23 mouse cellular contexts compared by ENCODE assay signal in the genomic region with DNA sequence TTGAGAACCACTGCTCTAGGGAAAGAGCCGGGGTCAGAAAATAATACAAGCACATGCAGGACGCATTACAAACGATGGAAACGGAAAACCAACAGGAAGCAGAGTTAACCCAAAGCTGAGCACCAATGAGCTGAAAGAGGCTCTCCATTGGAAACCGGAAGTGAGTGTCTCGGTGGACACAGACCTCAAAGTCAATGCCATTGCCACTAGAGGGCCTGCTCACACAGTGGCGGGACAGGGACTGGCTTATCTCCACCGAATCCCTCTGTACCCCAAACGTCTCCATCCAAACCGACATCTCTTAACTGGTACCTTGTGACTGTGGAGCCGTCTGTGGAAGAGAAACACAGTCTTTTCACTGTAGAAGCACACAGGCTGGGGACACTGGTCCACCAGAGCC.
DNase-seq lines count a peak whose midpoint lies in the region; ATAC-seq and TF ChIP-seq lines count a peak whose summit lies in the region.
"Had no signal": no experiment of that assay in that cellular context is flagged by ENCODE, and none has a peak within 500 bp of the region (broad histone marks: within the 10 kb centered on the region; RNA-seq: fewer than 3 reads in every experiment).

No protein-coding gene starts in this region.

- no peak for TF ChIP-seq EP300 in ES-Bruce4 (IDR thresholded peaks at IDR 0.05; ENCODE audit: insufficient read depth, low read depth, low read length)

- ATAC-seq in hindbrain, postnatal 0 days: no peak
- ATAC-seq in hindbrain, embryonic 16.5 days: no peak
- ATAC-seq in lung, embryonic 14.5 days (ENCODE audit: insufficient read depth): no peak
- ATAC-seq: forebrain, embryonic 14.5 days; inflammation-experienced regulatory T-cells, adult 6 months had no signal

- no peak for DNase-seq in hindbrain, postnatal 0 days (ENCODE audit: low spot score)
- DNase-seq in lung, embryonic 14.5 days: peak; percentile 13
- DNase-seq in lung, postnatal 36 days: no peak
- DNase-seq in 416B (ENCODE audit: low read depth): peak; percentile 72
- no peak for DNase-seq in T-cell, adult 2 months (ENCODE audit: low spot score)
- no peak for DNase-seq in gastrocnemius, postnatal 14 days
- DNase-seq: adrenal gland, postnatal 10 days; cerebellum, adult 9-10 months; gastrocnemius, postnatal 10 days; heart, adult 2 months; heart, postnatal 14 days; kidney, adult 8-10 months; kidney, postnatal 25 days had no signal

- no peaks in the 10 kb centered on the region for H3K36me3 ChIP-seq in hindbrain, postnatal 0 days (ENCODE audit: insufficient read depth, low read length)
- no peaks in the 10 kb centered on the region for H3K36me3 ChIP-seq in hindbrain, embryonic 16.5 days (ENCODE audit: control insufficient read depth, insufficient read depth, low read length)
- no peaks in the 10 kb centered on the region for H3K36me3 ChIP-seq in lung, embryonic 14.5 days (ENCODE audit: insufficient read depth)
- H3K36me3 ChIP-seq in ES-Bruce4 (ENCODE audit: control insufficient read depth, insufficient read depth, low read length, poor library complexity, severe bottlenecking): no peaks in the 10 kb centered on the region
- H3K36me3 ChIP-seq: embryonic facial prominence, embryonic 15.5 days; heart, embryonic 13.5 days; hindbrain, embryonic 12.5 days; liver, embryonic 15.5 days; midbrain, embryonic 12.5 days had no signal

- H3K4me1 ChIP-seq in hindbrain, postnatal 0 days (ENCODE audit: insufficient read depth, low read length): no peaks in the 10 kb centered on the region
- H3K4me1 ChIP-seq in hindbrain, embryonic 16.5 days (ENCODE audit: control insufficient read depth, insufficient read depth, low read depth, low read length): no peaks in the 10 kb centered on the region
- H3K4me1 ChIP-seq in lung, embryonic 14.5 days (ENCODE audit: insufficient read depth): 0 out of 2 replicates have a peak, but pooled peaks cover 3% of the 10 kb centered on the region
- H3K4me1 ChIP-seq in ES-Bruce4 (ENCODE audit: control insufficient read depth, insufficient read depth, low read length): no peaks in the 10 kb centered on the region
- H3K4me1 ChIP-seq: embryonic facial prominence, embryonic 15.5 days; heart, embryonic 13.5 days; hindbrain, embryonic 12.5 days; liver, embryonic 15.5 days had no signal

- H3K9ac ChIP-seq in hindbrain, postnatal 0 days (replicated peaks; ENCODE audit: low read length): no peak overlapping the region
- no peak overlapping the region for H3K9ac ChIP-seq in hindbrain, embryonic 16.5 days (ENCODE audit: low read depth, low read length)
- no peak overlapping the region for H3K9ac ChIP-seq in lung, embryonic 14.5 days
- no peak overlapping the region for H3K9ac ChIP-seq in ES-Bruce4 (ENCODE audit: low read depth, poor library complexity, severe bottlenecking)
- H3K9ac ChIP-seq: embryonic facial prominence, embryonic 15.5 days; heart, embryonic 13.5 days; hindbrain, embryonic 12.5 days; liver, embryonic 15.5 days; midbrain, embryonic 12.5 days had no signal

- WGBS in hindbrain, postnatal 0 days: 81% methylated on average over 11 of the region's 11 CpGs
- 82% methylated on average over 11 of the region's 11 CpGs for WGBS in hindbrain, embryonic 16.5 days
- WGBS in lung, embryonic 14.5 days: 73% methylated on average over 11 of the region's 11 CpGs

- TF ChIP-seq CTCF in hindbrain, postnatal 0 days (IDR thresholded peaks at IDR 0.05; ENCODE audit: low read depth): peak; percentile 15; the same call in 1 of the 2 replicates
- TF ChIP-seq CTCF in lung, embryonic 14.5 days (IDR thresholded peaks at IDR 0.05; ENCODE audit: low read depth): 0 out of 2 replicates have a peak, but pooled peaks have one; percentile 23
- TF ChIP-seq CTCF in ES-Bruce4 (IDR thresholded peaks at IDR 0.05; ENCODE audit: low read depth, low read length): peak; percentile 38

- H3K27ac ChIP-seq in hindbrain, postnatal 0 days: no peak overlapping the region
- no peak overlapping the region for H3K27ac ChIP-seq in hindbrain, embryonic 16.5 days (ENCODE audit: low read depth, low read length)
- no peak overlapping the region; the same call in 1 of the 2 replicates for H3K27ac ChIP-seq in lung, embryonic 14.5 days (ENCODE audit: low read depth)
- no peak overlapping the region for H3K27ac ChIP-seq in ES-Bruce4 (ENCODE audit: insufficient read depth, low read length)
- H3K27ac ChIP-seq: embryonic facial prominence, embryonic 15.5 days; heart, adult 2 months; heart, embryonic 13.5 days; hindbrain, embryonic 12.5 days; layer of hippocampus, adult 2 months; liver, embryonic 15.5 days; midbrain, embryonic 12.5 days had no signal

- no peak for TF ChIP-seq POLR2A in ES-Bruce4 (IDR thresholded peaks at IDR 0.05; ENCODE audit: insufficient read depth, low read length)

- H3K4me3 ChIP-seq in hindbrain, postnatal 0 days (ENCODE audit: low read length): no peak overlapping the region
- H3K4me3 ChIP-seq in hindbrain, embryonic 16.5 days (ENCODE audit: low read length): no peak overlapping the region
- no peak overlapping the region for H3K4me3 ChIP-seq in lung, embryonic 14.5 days (ENCODE audit: low read depth, low read length)
- no peak overlapping the region for H3K4me3 ChIP-seq in ES-Bruce4 (ENCODE audit: low read depth, low read length)
- H3K4me3 ChIP-seq: embryonic facial prominence, embryonic 15.5 days; heart, adult 2 months; heart, embryonic 13.5 days; hindbrain, embryonic 12.5 days; layer of hippocampus, adult 2 months; liver, embryonic 15.5 days; midbrain, embryonic 12.5 days had no signal

- no peak overlapping the region for H3K4me2 ChIP-seq in hindbrain, postnatal 0 days (ENCODE audit: low read depth, low read length)
- no peak overlapping the region for H3K4me2 ChIP-seq in hindbrain, embryonic 16.5 days (ENCODE audit: low read length)
- H3K4me2 ChIP-seq in lung, embryonic 14.5 days: no peak overlapping the region
- H3K4me2 ChIP-seq: embryonic facial prominence, embryonic 15.5 days; heart, embryonic 13.5 days; hindbrain, embryonic 12.5 days; liver, embryonic 15.5 days; midbrain, embryonic 12.5 days had no signal

- intact Hi-C loops in gastrocnemius, postnatal 14 days (cut with DNase I; ENCODE audit: low total_unique reads): loop anchor here (5.0 kb wide), 1 partner anchor 69 kb away; no protein-coding TSS in a partner anchor

- H3K9me3 ChIP-seq in hindbrain, postnatal 0 days (ENCODE audit: low read length): no peaks in the 10 kb centered on the region
- H3K9me3 ChIP-seq in hindbrain, embryonic 16.5 days (ENCODE audit: control insufficient read depth, low read length): no peaks in the 10 kb centered on the region
- no peaks in the 10 kb centered on the region for H3K9me3 ChIP-seq in lung, embryonic 14.5 days (ENCODE audit: low read depth, low read length)
- H3K9me3 ChIP-seq in ES-Bruce4 (replicated peaks; ENCODE audit: control insufficient read depth, insufficient read depth, low read length, poor library complexity, severe bottlenecking): no peaks in the 10 kb centered on the region
- H3K9me3 ChIP-seq: embryonic facial prominence, embryonic 15.5 days; heart, embryonic 13.5 days; hindbrain, embryonic 12.5 days; liver, embryonic 15.5 days; midbrain, embryonic 12.5 days had no signal

- H3K27me3 ChIP-seq in hindbrain, postnatal 0 days (ENCODE audit: insufficient read depth, low read length): no peaks in the 10 kb centered on the region
- no peaks in the 10 kb centered on the region for H3K27me3 ChIP-seq in hindbrain, embryonic 16.5 days (replicated peaks; ENCODE audit: control insufficient read depth, insufficient read depth, low read length)
- H3K27me3 ChIP-seq in lung, embryonic 14.5 days (ENCODE audit: insufficient read depth, low read length): no peaks in the 10 kb centered on the region
- H3K27me3 ChIP-seq in ES-Bruce4 (ENCODE audit: control insufficient read depth, insufficient read depth, low read length, poor library complexity, severe bottlenecking): no peaks in the 10 kb centered on the region
- H3K27me3 ChIP-seq: embryonic facial prominence, embryonic 15.5 days; heart, embryonic 13.5 days; hindbrain, embryonic 12.5 days; liver, embryonic 15.5 days; midbrain, embryonic 12.5 days had no signal

Comparison
In these comparisons a context has a peak if more than half of its experiments do, and no peak if none do; other contexts are left out.
1. DNase-seq: peak in lung, embryonic 14.5 days (single experiment) and 416B (single experiment); none in hindbrain, postnatal 0 days (single experiment), lung, postnatal 36 days (single experiment), T-cell, adult 2 months (single experiment) and gastrocnemius, postnatal 14 days (single experiment).
2. Peak in every context shown above with its lines, with median percentiles within 50 percentile points of each other: CTCF ChIP-seq.